Mouse (Mus musculus): ENCODE data around the gene Lin52. TPM values are rescaled to one million over a fixed set of nuclear protein-coding genes. Genes with fewer than 3 reads are reported as not detected.

Lin52 gene
- polyA plus RNA-seq (2012; rRNA removed), result 7.3 and 8.6 TPM in 2 replicates

DNA sequence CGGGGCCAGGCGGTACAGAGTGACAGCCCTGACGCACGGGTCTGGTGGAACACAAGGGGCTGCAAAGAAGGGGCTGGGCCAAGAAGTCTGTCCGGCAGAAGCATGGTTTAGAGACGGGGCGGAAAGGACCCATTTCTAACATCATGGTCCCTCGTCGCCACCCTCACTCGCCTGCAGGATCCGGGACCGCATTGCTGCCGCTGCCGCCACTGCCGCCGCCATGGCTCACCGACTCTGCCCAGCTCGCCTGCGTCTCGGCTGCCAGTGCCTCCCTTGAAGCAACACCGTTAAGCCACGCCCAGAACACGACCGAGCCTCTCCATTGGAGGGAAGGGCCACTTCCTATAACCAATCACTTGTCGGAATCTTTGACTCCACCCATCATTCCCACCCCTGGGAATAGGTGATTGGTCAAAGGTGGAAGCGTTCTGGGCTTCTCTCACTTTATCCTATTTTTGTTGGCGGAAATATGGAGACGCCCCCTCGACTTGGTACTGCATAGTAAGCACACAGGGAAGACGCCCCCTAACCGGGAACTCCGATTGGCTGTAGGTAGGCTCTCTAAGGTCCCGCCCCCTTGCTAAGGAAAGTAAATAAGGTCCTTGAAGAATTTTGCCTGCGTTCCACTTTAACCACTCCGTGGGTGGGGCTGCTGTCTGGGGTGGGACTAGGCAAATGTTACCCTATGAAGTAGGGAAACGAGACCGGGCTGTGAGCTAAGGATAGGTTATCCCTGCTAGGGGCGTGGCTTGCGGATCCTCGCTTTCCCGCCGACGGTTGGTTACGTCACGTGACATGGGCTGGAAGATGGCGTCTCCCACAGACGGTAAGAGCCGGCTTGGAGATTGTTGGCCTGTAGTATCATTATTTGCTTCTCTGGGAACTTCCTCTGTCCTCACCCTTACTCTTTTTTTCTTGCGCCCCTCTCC, at the start of gene Lin52, which contains the start of gene Aldh6a1:
Gene Lin52 (plus strand): TSS at position 705 of the 929 bp plus-strand sequence.
Gene Aldh6a1 (minus strand): TSS at position 287 of the 929 bp plus-strand sequence.

GRCm38 (mm10) chr12:84408819-84409507, 42.3 kb upstream of the Lin52 start, which contains the start of the genes Entpd5 and Bbof1:
Entpd5 (minus strand) TSS chr12:84409029.
Bbof1 (plus strand) TSS chr12:84409071.

DNA sequence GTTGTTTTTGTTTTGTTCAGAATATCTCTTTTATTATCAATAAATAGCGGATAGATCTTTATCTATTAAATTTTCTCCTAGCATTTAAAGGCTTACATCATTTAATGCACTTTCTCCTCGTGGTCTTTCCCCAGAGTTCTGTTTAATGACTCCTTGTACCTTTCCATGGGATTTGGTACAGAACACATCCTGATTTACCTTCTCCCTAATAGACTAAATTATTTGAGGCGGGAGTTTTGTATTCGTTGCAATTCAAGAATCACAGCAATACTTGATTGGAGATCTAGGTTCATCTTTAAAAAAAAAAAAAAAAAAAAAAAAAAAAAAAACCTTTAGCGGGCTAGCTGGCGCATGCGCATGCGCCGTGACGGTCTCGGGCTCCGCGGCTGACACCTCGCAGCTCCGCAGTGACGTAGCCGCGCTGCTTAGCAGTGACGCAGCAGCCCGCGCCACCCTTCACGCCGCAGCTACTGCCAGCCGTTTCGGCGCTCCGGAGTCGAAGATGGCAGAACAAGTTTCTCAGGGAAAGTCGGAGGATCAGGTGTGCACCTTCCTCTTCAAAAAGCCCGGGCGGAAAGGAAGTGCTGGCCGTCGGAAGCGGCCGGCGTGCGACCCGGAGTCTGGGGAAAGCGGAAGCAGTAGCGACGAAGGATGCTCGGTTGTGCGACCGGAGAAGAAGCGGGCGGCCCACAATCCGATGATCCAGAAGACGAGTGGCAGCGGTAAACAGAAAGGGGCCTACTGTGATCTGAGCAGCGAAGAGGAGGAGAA, 34.2 kb upstream of the Lin52 start, which contains the start of gene Rnf113a2:
Gene Rnf113a2 (plus strand): TSS at position 363 of the 771 bp plus-strand sequence.

GRCm38 (mm10) chr12:84569336-84569970, 118.2 kb downstream of the Lin52 start, which contains the start of gene Vsx2:
Vsx2 (plus strand) TSS chr12:84569762.

Other genes with a start within 250 kb of the Lin52 start
- gene Elmsan1, start 232.5 kb upstream of the Lin52 start, polyA plus RNA-seq (2012; rRNA removed), result 3.6 and 4.5 TPM in 2 replicates
- 13.1 and 14.9 TPM in 2 replicates for gene Ptgr2, start 166.2 kb upstream of the Lin52 start, polyA plus RNA-seq (2012; rRNA removed)
- gene Zfp410, start 134.6 kb upstream of the Lin52 start, polyA plus RNA-seq (2012; rRNA removed), result 22.3 and 26.6 TPM in 2 replicates
- gene Coq6, start 89.8 kb upstream of the Lin52 start, polyA plus RNA-seq (2012; rRNA removed), result 17.9 and 20.9 TPM in 2 replicates
- gene Fam161b, start 89.6 kb upstream of the Lin52 start, polyA plus RNA-seq (2012; rRNA removed), result 1.8 TPM in 2 replicates
- gene Entpd5, start 42.4 kb upstream of the Lin52 start, polyA plus RNA-seq (2012; rRNA removed), result 5.4 and 6.0 TPM in 2 replicates
- 0.37 and 0.49 TPM in 2 replicates for gene Bbof1, start 42.4 kb upstream of the Lin52 start, polyA plus RNA-seq (2012; rRNA removed)
- gene Rnf113a2, start 34.2 kb upstream of the Lin52 start, polyA plus RNA-seq (2012; rRNA removed), result 10.6 and 10.8 TPM in 2 replicates
- 10.8 and 12.3 TPM in 2 replicates for gene Aldh6a1, start 418 bp upstream of the Lin52 start, polyA plus RNA-seq (2012; rRNA removed)
- not detected in 2 replicates for gene Vsx2, start 118.3 kb downstream of the Lin52 start, polyA plus RNA-seq (2012; rRNA removed)
- gene Abcd4, start 166.0 kb downstream of the Lin52 start, polyA plus RNA-seq (2012; rRNA removed), result 3.5 and 4.0 TPM in 2 replicates
- gene Vrtn, start 189.6 kb downstream of the Lin52 start, polyA plus RNA-seq (2012; rRNA removed), result not detected in 2 replicates
- 0.03 TPM in 2 replicates for gene Syndig1l, start 247.4 kb downstream of the Lin52 start, polyA plus RNA-seq (2012; rRNA removed)